Mouse (Mus musculus): ENCODE measurements around the gene Hoxd9.

- TF ChIP-seq CTCF (conservative IDR thresholded peaks at IDR 0.05; ENCODE audit: insufficient read depth, insufficient read length, low read depth, low read length) = no peak
- no peak for TF ChIP-seq POLR2A (IDR thresholded peaks at IDR 0.05; ENCODE audit: low read depth, low read length)
These were observed 7.8 kb upstream of the Hoxd9 start for GRCm38 (mm10) chr2:74689574-74690337.

All from kidney, adult 2 months (tissue).